Mouse (Mus musculus) hindbrain, embryonic 13.5 days (tissue): ENCODE results near the gene Gba2. TPM values are rescaled to one million over a fixed set of nuclear protein-coding genes. Genes with fewer than 3 reads are reported as not detected.
A peak's percentile ranks its signal among the peaks of the same experiment; 100 is the strongest.
"Not testable (repeated sequence)": the region's sequence is repeated elsewhere in the genome, so short reads cannot be mapped to it uniquely, and the experiment has no call there.

Source experiments
- ATAC-seq: fragments of 200-750 bp; cut with Nextera tagmentation; 2 replicates; pipeline ENCODE4 v1.8.0; 2017; ENCODE audit warnings: moderate TSS enrichment; ENCODE audit not compliant: low FRiP score
- H3K27ac ChIP-seq: fragments of 300-500 bp; sonication (generic); 2 replicates; pipeline ENCODE4 v1.5.1; 2015; ENCODE audit warnings: inconsistent platforms, mild to moderate bottlenecking, moderate library complexity
- H3K27me3 ChIP-seq: fragments of 300-500 bp; sonication (generic); 2 replicates; pipeline ENCODE4 v1.6.1; 2015; ENCODE audit warnings: mild to moderate bottlenecking, inconsistent platforms
- H3K36me3 ChIP-seq: fragments of 300-500 bp; sonication (generic); 2 replicates; pipeline ENCODE4 v1.6.1; 2015; ENCODE audit warnings: mild to moderate bottlenecking, inconsistent platforms
- H3K4me1 ChIP-seq: fragments of 300-500 bp; sonication (generic); replicated peaks from 2 replicates; pipeline ENCODE4 v1.6.1; 2015; ENCODE audit warnings: inconsistent platforms
- H3K4me2 ChIP-seq: fragments of 300-500 bp; sonication (generic); 2 replicates; pipeline ENCODE4 v1.6.1; 2015; ENCODE audit warnings: inconsistent platforms, mild to moderate bottlenecking, moderate library complexity
- H3K4me3 ChIP-seq: fragments of 300-500 bp; sonication (generic); 2 replicates; pipeline ENCODE4 v1.5.1; 2015; ENCODE audit warnings: mild to moderate bottlenecking, inconsistent platforms
- H3K9ac ChIP-seq: fragments of 300-500 bp; sonication (generic); 2 replicates; pipeline ENCODE4 v1.6.1; 2015; ENCODE audit warnings: mild to moderate bottlenecking, inconsistent platforms
- H3K9me3 ChIP-seq: fragments of 300-500 bp; sonication (generic); 2 replicates; pipeline ENCODE4 v1.6.1; 2016; ENCODE audit warnings: inconsistent platforms
- WGBS: fragments of 180-500 bp; shearing (Covaris S2); methylation state at CpG from one replicate; pipeline ENCODE4 v1.1.7; 2015; 5-methylcytosine and 5-hydroxymethylcytosine counted together
- polyA plus RNA-seq: library from polyadenylated mRNA; unstranded; fragments of >200 nt; fragmentation: Nextera tagmentation; extraction: Ambion mirVana; gene quantifications from 2 replicates; pipeline ENCODE4 v1.2.1, GENCODE M21; 2015

The Gba2 gene
- polyA plus RNA-seq, 1 experiment from 2014 or later: 53.8 TPM

- Histone ChIP-seq H3K4me3 (no peak overlapping the region), H3K9ac (peak overlapping the region; percentile 59)
- 43% methylated on average over 6 of the region's 6 CpGs for WGBS
These were observed 18.4 kb downstream of the Gba2 start for GRCm38 (mm10) chr4:43560243-43560611.

GRCm38 (mm10) chr4:43559519-43560242 lies 19.0 kb downstream of the Gba2 start:
- H3K4me3 ChIP-seq: no peak overlapping the region
- H3K36me3 ChIP-seq: peaks cover 32% of the 10 kb centered on the region
- peak overlapping the region; percentile 59 for H3K9ac ChIP-seq
- no peaks in the 10 kb centered on the region for H3K27me3 ChIP-seq
- ATAC-seq: no peak
- peaks cover 55% of the 10 kb centered on the region for H3K4me1 ChIP-seq
- no peaks in the 10 kb centered on the region for H3K9me3 ChIP-seq
- 80% methylated on average over 13 of the region's 13 CpGs for whole genome bisulfite sequencing
- H3K4me2 ChIP-seq: peak overlapping the region; percentile 92
- H3K27ac ChIP-seq: no peak overlapping the region

More at GRCm38 (mm10) chr4:43560243-43560611, 18.4 kb downstream of the Gba2 start:
- Histone ChIP-seq H3K9me3 (no peaks in the 10 kb centered on the region), H3K27me3 (no peaks in the 10 kb centered on the region), H3K4me2 (peak overlapping the region; percentile 92), H3K4me1 (peaks cover 55% of the 10 kb centered on the region), H3K27ac (no peak overlapping the region), H3K36me3 (peaks cover 32% of the 10 kb centered on the region)
- ATAC-seq: no peak

DNA sequence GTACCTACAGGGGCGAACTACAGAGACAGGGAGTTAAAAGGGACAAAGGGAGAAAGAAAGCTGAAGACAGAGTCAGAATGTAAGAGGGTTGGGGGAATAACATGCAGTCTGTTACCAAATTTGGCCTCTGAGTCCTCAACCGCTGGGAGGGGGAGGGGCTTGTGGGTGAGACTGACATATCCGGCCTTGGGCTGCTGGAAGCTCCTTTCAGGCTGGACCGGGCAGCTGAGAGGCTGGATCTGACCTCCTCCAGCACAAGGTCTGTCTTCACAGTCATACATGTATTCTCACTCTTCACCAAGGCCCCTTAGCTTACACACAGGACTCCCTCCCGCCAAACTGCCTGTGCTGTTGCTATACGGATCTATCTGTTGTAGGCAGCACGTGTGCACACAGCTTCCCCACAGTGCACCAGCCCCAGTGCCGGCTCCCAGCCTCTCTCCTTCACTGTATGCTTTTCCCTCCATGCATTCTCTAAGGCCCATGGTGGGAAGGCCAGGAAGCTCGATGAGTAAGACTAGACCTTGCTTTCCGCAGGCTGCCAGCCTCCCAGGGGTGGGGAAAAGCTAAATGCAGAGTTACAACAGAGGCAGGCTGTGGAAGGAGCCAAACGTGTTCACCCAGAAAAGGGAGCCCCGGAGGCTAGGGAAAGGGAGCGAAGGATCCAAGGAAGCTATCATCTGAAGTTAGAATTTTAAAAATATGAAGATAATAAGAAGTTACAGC lies 19.9 kb downstream of the Gba2 start:
- Histone ChIP-seq H3K4me1 (peaks cover 50% of the 10 kb centered on the region), H3K36me3 (peaks cover 36% of the 10 kb centered on the region), H3K27ac (peak overlapping the region; percentile 25; the same call in 1 of the 2 replicates), H3K9ac (peak overlapping the region; percentile 59), H3K4me3 (peak overlapping the region; percentile 3; the same call in 1 of the 2 replicates), H3K4me2 (peak overlapping the region; percentile 11), H3K27me3 (no peaks in the 10 kb centered on the region), H3K9me3 (no peaks in the 10 kb centered on the region)
- WGBS: 24% methylated on average over 13 of the region's 13 CpGs
- ATAC-seq: no peak

- ATAC-seq: no peak
- WGBS: 44% methylated on average over 5 of the region's 5 CpGs
- Histone ChIP-seq H3K36me3 (peaks cover 43% of the 10 kb centered on the region), H3K27ac (no peak overlapping the region), H3K4me2 (peak overlapping the region; percentile 11), H3K4me1 (peaks cover 43% of the 10 kb centered on the region), H3K4me3 (peak overlapping the region; percentile 3; the same call in 1 of the 2 replicates), H3K9ac (peak overlapping the region; percentile 59; the same call in 1 of the 2 replicates), H3K27me3 (no peaks in the 10 kb centered on the region), H3K9me3 (no peaks in the 10 kb centered on the region)
These were observed 20.5 kb downstream of the Gba2 start for GRCm38 (mm10) chr4:43558028-43558630.

DNA sequence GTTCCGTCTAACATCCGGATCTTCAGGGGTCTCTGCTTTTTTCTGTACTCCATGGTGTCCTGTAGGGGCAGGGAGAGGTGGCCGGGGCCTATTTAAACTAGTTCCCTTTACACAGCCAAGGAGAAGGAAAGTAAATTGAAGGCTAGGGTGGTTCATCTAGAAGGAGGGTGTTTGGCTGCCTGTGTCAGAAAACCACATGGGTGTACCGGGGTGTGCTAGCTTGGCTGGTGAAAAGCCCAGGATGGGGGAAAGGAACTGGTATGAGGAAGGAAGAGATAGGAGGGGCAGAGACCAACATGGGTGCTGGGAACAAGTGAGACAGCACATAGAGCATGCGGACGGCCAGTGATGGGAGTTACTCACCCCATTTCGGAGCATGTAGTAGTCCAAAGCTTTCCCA lies 22.7 kb downstream of the Gba2 start:
- no peak for ATAC-seq
- Histone ChIP-seq H3K4me3 (no peak overlapping the region), H3K27me3 (no peaks in the 10 kb centered on the region), H3K4me2 (no peak overlapping the region), H3K27ac (no peak overlapping the region), H3K36me3 (peaks cover 65% of the 10 kb centered on the region), H3K9me3 (no peaks in the 10 kb centered on the region), H3K4me1 (peaks cover 33% of the 10 kb centered on the region), H3K9ac (no peak overlapping the region)
- WGBS: 97% methylated on average over 7 of the region's 7 CpGs

- H3K27ac ChIP-seq: no peak overlapping the region
- H3K4me2 ChIP-seq: no peak overlapping the region
- H3K9me3 ChIP-seq: no peaks in the 10 kb centered on the region
- no peak overlapping the region for H3K4me3 ChIP-seq
- H3K9ac ChIP-seq: no peak overlapping the region
- peaks cover 83% of the 10 kb centered on the region for H3K36me3 ChIP-seq
- H3K27me3 ChIP-seq: no peaks in the 10 kb centered on the region
- H3K4me1 ChIP-seq: peaks cover 15% of the 10 kb centered on the region
- no peak for ATAC-seq
These were observed 24.8 kb downstream of the Gba2 start for GRCm38 (mm10) chr4:43553891-43554290.

DNA sequence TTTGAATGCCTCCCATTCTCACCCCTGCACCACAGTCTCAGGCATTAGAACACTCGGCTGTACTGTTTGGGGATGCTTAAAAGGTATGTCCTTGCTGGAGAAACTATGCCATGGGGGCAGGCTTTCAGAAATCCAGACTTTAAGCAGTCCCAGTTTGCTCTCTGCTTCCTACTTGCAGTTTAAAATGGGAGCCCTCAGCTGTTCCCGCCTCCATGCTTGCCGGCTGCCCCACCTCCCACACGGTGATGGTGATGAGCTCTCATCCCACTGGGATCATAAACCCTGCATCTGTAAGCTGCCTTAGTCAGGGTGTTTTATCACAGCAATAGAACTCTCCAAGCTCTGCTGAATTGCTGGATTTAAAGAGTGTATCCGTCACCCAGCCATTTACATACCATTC lies 26.2 kb downstream of the Gba2 start:
- Histone ChIP-seq H3K27ac (no peak overlapping the region), H3K4me1 (peaks cover under 1% of the 10 kb centered on the region; the same call in 1 of the 2 replicates), H3K36me3 (peaks cover 96% of the 10 kb centered on the region), H3K4me3 (no peak overlapping the region), H3K9me3 (no peaks in the 10 kb centered on the region), H3K27me3 (no peaks in the 10 kb centered on the region), H3K9ac (no peak overlapping the region), H3K4me2 (no peak overlapping the region)
- ATAC-seq: no peak
- 96% methylated on average over 5 of the region's 5 CpGs for WGBS

DNA sequence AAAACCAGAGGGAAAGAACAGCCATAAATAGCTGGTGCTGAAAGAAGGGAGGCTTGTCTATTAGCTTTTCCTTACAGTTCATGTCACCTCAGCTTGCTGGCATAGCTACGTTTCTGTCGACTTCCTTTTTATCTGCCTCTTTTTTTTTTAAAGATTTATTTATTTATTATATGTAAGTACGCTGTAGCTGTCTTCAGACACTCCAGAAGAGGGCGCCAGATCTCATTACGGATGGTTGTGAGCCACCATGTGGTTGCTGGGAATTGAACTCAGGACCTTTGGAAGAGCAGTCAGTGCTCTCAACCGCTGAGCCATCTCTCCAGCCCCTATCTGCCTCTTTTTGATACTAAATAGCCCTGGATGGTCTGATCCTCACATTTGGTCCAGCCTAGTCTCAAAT lies 26.8 kb downstream of the Gba2 start:
- H3K4me2 ChIP-seq, H3K27me3 ChIP-seq, H3K4me3 ChIP-seq, H3K4me1 ChIP-seq, H3K9me3 ChIP-seq, ATAC-seq, H3K27ac ChIP-seq, H3K9ac ChIP-seq: not testable (repeated sequence)
- peaks cover 100% of the 10 kb centered on the region for H3K36me3 ChIP-seq
- WGBS: 92% methylated on average over 6 of the region's 6 CpGs

DNA sequence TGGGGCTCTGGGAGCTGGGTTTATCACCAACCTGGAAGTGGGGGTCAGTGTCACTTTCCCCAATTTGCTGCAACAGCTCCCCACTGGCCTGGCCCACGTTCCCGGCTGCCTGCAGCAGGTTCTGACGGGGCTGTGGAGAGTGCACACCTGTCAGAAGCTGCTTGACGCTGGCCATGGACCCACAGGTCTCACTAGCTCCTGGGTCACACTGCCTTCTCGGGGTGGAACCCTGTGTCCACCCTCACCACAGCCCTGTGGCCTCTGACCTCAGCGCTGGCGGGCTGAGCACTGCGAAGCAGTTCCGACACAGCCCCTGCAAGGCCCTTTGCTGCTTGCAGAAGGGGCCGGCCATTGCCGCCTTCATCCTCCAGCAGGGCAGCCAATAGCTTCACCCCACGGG lies 29.6 kb downstream of the Gba2 start:
- Histone ChIP-seq H3K27ac (no peak overlapping the region), H3K4me1 (no peaks in the 10 kb centered on the region), H3K9me3 (no peaks in the 10 kb centered on the region), H3K4me3 (no peak overlapping the region), H3K4me2 (no peak overlapping the region), H3K9ac (no peak overlapping the region), H3K36me3 (peaks cover 100% of the 10 kb centered on the region), H3K27me3 (no peaks in the 10 kb centered on the region)
- ATAC-seq: no peak
- 93% methylated on average over 12 of the region's 12 CpGs for WGBS

GRCm38 (mm10) chr4:43547160-43547559 lies 31.5 kb downstream of the Gba2 start:
- H3K4me3 ChIP-seq: no peak overlapping the region
- H3K4me1 ChIP-seq: no peaks in the 10 kb centered on the region
- 97% methylated on average over 8 of the region's 8 CpGs for WGBS
- no peaks in the 10 kb centered on the region for H3K9me3 ChIP-seq
- H3K27ac ChIP-seq: no peak overlapping the region
- H3K36me3 ChIP-seq: peaks cover 100% of the 10 kb centered on the region
- no peaks in the 10 kb centered on the region for H3K27me3 ChIP-seq
- no peak overlapping the region for H3K4me2 ChIP-seq
- ATAC-seq: no peak
- H3K9ac ChIP-seq: no peak overlapping the region

DNA sequence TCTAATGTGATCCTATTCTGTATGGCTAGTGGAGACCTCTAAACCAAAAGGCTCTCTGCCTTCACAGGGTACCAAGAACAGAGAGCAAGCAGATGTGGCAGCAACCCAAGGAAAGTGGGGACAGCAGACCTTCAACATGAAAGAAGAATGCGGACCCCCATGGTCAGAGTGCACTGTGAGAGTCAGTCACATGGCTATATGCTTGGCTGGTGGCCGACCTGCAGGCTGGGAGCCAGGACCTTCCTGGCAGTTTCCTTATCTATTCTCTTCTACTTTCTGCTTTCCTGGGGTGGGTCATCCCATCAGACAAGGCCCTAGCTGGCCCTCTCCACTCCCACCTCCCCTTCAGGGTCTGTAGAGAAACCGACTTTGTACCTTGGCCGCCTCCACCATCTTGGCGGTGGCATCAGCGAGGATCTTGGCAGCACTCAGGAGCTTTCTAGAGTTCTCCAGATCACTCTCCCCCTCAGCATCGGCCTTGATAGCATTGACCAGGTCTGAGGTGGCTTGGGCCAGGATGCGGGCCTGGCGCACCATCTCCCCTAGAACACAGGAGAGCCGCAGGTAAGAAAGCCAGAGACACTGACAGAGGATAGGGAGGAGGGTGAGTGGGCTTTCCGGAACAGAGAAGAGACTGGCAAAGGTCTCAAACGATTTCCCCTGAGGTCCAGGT lies 32.2 kb downstream of the Gba2 start:
- no peaks in the 10 kb centered on the region for H3K9me3 ChIP-seq
- WGBS: 92% methylated on average over 12 of the region's 12 CpGs
- H3K4me3 ChIP-seq: no peak overlapping the region
- H3K4me1 ChIP-seq: no peaks in the 10 kb centered on the region
- ATAC-seq: no peak
- no peak overlapping the region for H3K4me2 ChIP-seq
- H3K9ac ChIP-seq: no peak overlapping the region
- peaks cover 100% of the 10 kb centered on the region for H3K36me3 ChIP-seq
- no peaks in the 10 kb centered on the region for H3K27me3 ChIP-seq
- H3K27ac ChIP-seq: no peak overlapping the region

- H3K4me1 ChIP-seq: no peaks in the 10 kb centered on the region
- no peaks in the 10 kb centered on the region for H3K27me3 ChIP-seq
- no peak overlapping the region for H3K4me3 ChIP-seq
- peaks cover 99% of the 10 kb centered on the region for H3K36me3 ChIP-seq
- WGBS: 93% methylated on average over 3 of the region's 3 CpGs
- no peak overlapping the region for H3K4me2 ChIP-seq
- no peaks in the 10 kb centered on the region for H3K9me3 ChIP-seq
- H3K27ac ChIP-seq: no peak overlapping the region
- no peak for ATAC-seq
- H3K9ac ChIP-seq: no peak overlapping the region
These were observed 36.6 kb downstream of the Gba2 start for GRCm38 (mm10) chr4:43542044-43542443.
